Mouse (Mus musculus): ENCODE results near the gene Gm6657. TPM values are rescaled to one million over a fixed set of nuclear protein-coding genes. Genes with fewer than 3 reads are reported as not detected.

The Gm6657 gene
- polyA plus RNA-seq, 1 experiment from 2014 or later = not detected

- 72% methylated on average over 4 of the region's 4 CpGs for WGBS
- no peak overlapping the region for H3K9ac ChIP-seq
- no peak for ATAC-seq (ENCODE audit: insufficient read depth, low FRiP score, low read depth)
- no peak overlapping the region for H3K4me2 ChIP-seq
- H3K27me3 ChIP-seq (replicated peaks) = no peaks in the 10 kb centered on the region
- no peak overlapping the region for H3K4me3 ChIP-seq (replicated peaks)
- no peaks in the 10 kb centered on the region for H3K4me1 ChIP-seq
- no peak overlapping the region for H3K27ac ChIP-seq
- no peaks in the 10 kb centered on the region for H3K36me3 ChIP-seq
- H3K9me3 ChIP-seq = no peaks in the 10 kb centered on the region
Measured at GRCm38 (mm10) chr12:78219191-78219825, 25.3 kb downstream of the Gm6657 start.

GRCm38 (mm10) chr12:78225707-78226518 lies 31.9 kb downstream of the Gm6657 start, which contains the start of gene Gphn:
Gene Gphn (plus strand): TSS chr12:78226379.
- peak within 1 kb of the TSS; percentile 95 for H3K4me3 ChIP-seq (replicated peaks)
- no peaks in the 10 kb centered on the region for H3K9me3 ChIP-seq
- H3K27me3 ChIP-seq (replicated peaks) = no peaks in the 10 kb centered on the region
- no peaks in the 10 kb centered on the region for H3K4me1 ChIP-seq
- peak within 1 kb of the TSS; percentile 73 for H3K4me2 ChIP-seq
- no peaks in the 10 kb centered on the region for H3K36me3 ChIP-seq
- under 1% methylated on average over 70 of the region's 70 CpGs for WGBS
- H3K27ac ChIP-seq = peak within 1 kb of the TSS; percentile 99
- peak; percentile 98 for ATAC-seq (ENCODE audit: insufficient read depth, low FRiP score, low read depth)
- peak within 1 kb of the TSS; percentile 88 for H3K9ac ChIP-seq

GRCm38 (mm10) chr12:78226519-78226875 lies 32.5 kb downstream of the Gm6657 start:
- H3K4me2 ChIP-seq = peak overlapping the region; percentile 73
- peak overlapping the region; percentile 95 for H3K4me3 ChIP-seq (replicated peaks)
- H3K4me1 ChIP-seq = no peaks in the 10 kb centered on the region
- no peaks in the 10 kb centered on the region for H3K9me3 ChIP-seq
- H3K27me3 ChIP-seq (replicated peaks) = no peaks in the 10 kb centered on the region
- peak overlapping the region; percentile 88 for H3K9ac ChIP-seq
- no peaks in the 10 kb centered on the region for H3K36me3 ChIP-seq
- ATAC-seq (ENCODE audit: insufficient read depth, low FRiP score, low read depth) = peak; percentile 88
- peak overlapping the region; percentile 99 for H3K27ac ChIP-seq
- under 1% methylated on average over 34 of the region's 48 CpGs for WGBS

- Histone ChIP-seq H3K4me1 (no peaks in the 10 kb centered on the region), H3K9ac (peak overlapping the region; percentile 88), H3K27ac (peak overlapping the region; percentile 99), H3K36me3 (no peaks in the 10 kb centered on the region), H3K9me3 (no peaks in the 10 kb centered on the region), H3K27me3 (replicated peaks) (no peaks in the 10 kb centered on the region), H3K4me2 (peak overlapping the region; percentile 73), H3K4me3 (replicated peaks) (peak overlapping the region; percentile 95)
- under 1% methylated on average over 51 of the region's 57 CpGs for WGBS
- ATAC-seq (ENCODE audit: insufficient read depth, low FRiP score, low read depth) = no peak
Measured at GRCm38 (mm10) chr12:78227021-78227932, 33.2 kb downstream of the Gm6657 start.

GRCm38 (mm10) chr12:78228139-78228538 lies 34.1 kb downstream of the Gm6657 start:
- H3K9me3 ChIP-seq = no peaks in the 10 kb centered on the region
- no peak overlapping the region for H3K4me3 ChIP-seq (replicated peaks)
- no peak overlapping the region for H3K9ac ChIP-seq
- H3K27me3 ChIP-seq (replicated peaks) = no peaks in the 10 kb centered on the region
- 53% methylated on average over 4 of the region's 4 CpGs for WGBS
- no peaks in the 10 kb centered on the region for H3K4me1 ChIP-seq
- ATAC-seq (ENCODE audit: insufficient read depth, low FRiP score, low read depth) = no peak
- peak overlapping the region; percentile 73 for H3K4me2 ChIP-seq
- no peak overlapping the region for H3K27ac ChIP-seq
- H3K36me3 ChIP-seq = no peaks in the 10 kb centered on the region

GRCm38 (mm10) chr12:78232560-78232959 lies 38.5 kb downstream of the Gm6657 start:
- no peak overlapping the region for H3K4me2 ChIP-seq
- H3K27ac ChIP-seq = no peak overlapping the region
- no peak overlapping the region for H3K4me3 ChIP-seq (replicated peaks)
- H3K27me3 ChIP-seq (replicated peaks) = no peaks in the 10 kb centered on the region
- H3K4me1 ChIP-seq = no peaks in the 10 kb centered on the region
- ATAC-seq (ENCODE audit: insufficient read depth, low FRiP score, low read depth) = no peak
- H3K36me3 ChIP-seq = no peaks in the 10 kb centered on the region
- no peaks in the 10 kb centered on the region for H3K9me3 ChIP-seq
- H3K9ac ChIP-seq = no peak overlapping the region

GRCm38 (mm10) chr12:78248366-78248765 lies 54.3 kb downstream of the Gm6657 start:
- H3K9ac ChIP-seq = no peak overlapping the region
- ATAC-seq (ENCODE audit: insufficient read depth, low FRiP score, low read depth) = no peak
- no peaks in the 10 kb centered on the region for H3K27me3 ChIP-seq (replicated peaks)
- no peaks in the 10 kb centered on the region for H3K36me3 ChIP-seq
- no peaks in the 10 kb centered on the region for H3K9me3 ChIP-seq
- no peaks in the 10 kb centered on the region for H3K4me1 ChIP-seq
- H3K4me2 ChIP-seq = no peak overlapping the region
- WGBS = 44% methylated on average over 1 of the region's 1 CpGs
- no peak overlapping the region for H3K4me3 ChIP-seq (replicated peaks)
- no peak overlapping the region for H3K27ac ChIP-seq

- Histone ChIP-seq H3K9me3 (no peaks in the 10 kb centered on the region), H3K4me1 (no peaks in the 10 kb centered on the region), H3K4me3 (replicated peaks) (no peak overlapping the region), H3K9ac (no peak overlapping the region), H3K36me3 (no peaks in the 10 kb centered on the region), H3K27ac (no peak overlapping the region), H3K27me3 (replicated peaks) (no peaks in the 10 kb centered on the region), H3K4me2 (no peak overlapping the region)
- no peak for ATAC-seq (ENCODE audit: insufficient read depth, low FRiP score, low read depth)
Measured at GRCm38 (mm10) chr12:78249151-78249550, 55.1 kb downstream of the Gm6657 start.

Other genes with a start within 250 kb of the Gm6657 start
- 15.2 and 19.2 TPM in 2 replicates for gene Gphn, start 32.1 kb downstream of the Gm6657 start, polyA plus RNA-seq (2015; fragmentation: Nextera tagmentation; extraction: Ambion mirVana)

Data from stomach, embryonic 15.5 days (tissue).